Mouse (Mus musculus): Measurements from ENCODE around the gene Plekhn1.

- TF ChIP-seq POLR2A (IDR thresholded peaks at IDR 0.05; ENCODE audit: extremely low read depth, insufficient read depth, low read length), result no peak
- no peak for TF ChIP-seq CTCF (IDR thresholded peaks at IDR 0.05; ENCODE audit: low read depth, low read length)
Measured at GRCm38 (mm10) chr4:156193200-156193590, 41.5 kb downstream of the Plekhn1 start.

All from liver, adult 2 months (tissue).